Mouse (Mus musculus): ENCODE data around the gene Gm8879. TPM values are rescaled to one million over a fixed set of nuclear protein-coding genes. Genes with fewer than 3 reads are reported as not detected.

The Gm8879 gene
- total RNA-seq (2023), result not detected

GRCm38 (mm10) chr5:11127334-11127733 lies at the start of gene Gm8879:
TSS of gene Gm8879 (plus strand) at chr5:11127634.

Other genes starting within 250 kb of the Gm8879 start
- gene Gm8871, start 179.8 kb upstream of the Gm8879 start, total RNA-seq (2023), result not detected
- not detected for gene Gm8857, start 179.8 kb upstream of the Gm8879 start, total RNA-seq (2023)
- gene Gm5861, start 55.4 kb downstream of the Gm8879 start, total RNA-seq (2023), result not detected
- not detected for gene Gm8890, start 128.4 kb downstream of the Gm8879 start, total RNA-seq (2023)
- not detected for gene Speer1, start 213.9 kb downstream of the Gm8879 start, total RNA-seq (2023)

Measured in neutrophil, adult 59 days (primary cell).